Mouse (Mus musculus): ENCODE data around the gene Atp6v1e2. TPM values are rescaled to one million over a fixed set of nuclear protein-coding genes. Genes with fewer than 3 reads are reported as not detected.

Gene Atp6v1e2
- polyA plus RNA-seq, 1 experiment from 2014 or later, result not detected

GRCm38 (mm10) chr17:86957968-86958367 is 10.3 kb upstream of the Atp6v1e2 start:
- H3K9ac ChIP-seq (replicated peaks; ENCODE audit: low read depth, low read length), result no peak overlapping the region
- H3K27ac ChIP-seq (ENCODE audit: low read length), result no peak overlapping the region
- H3K4me1 ChIP-seq (replicated peaks; ENCODE audit: control insufficient read depth, insufficient read depth, low read length), result peaks cover 7% of the 10 kb centered on the region
- H3K27me3 ChIP-seq (replicated peaks; ENCODE audit: control insufficient read depth, insufficient read depth, low read length), result no peaks in the 10 kb centered on the region
- H3K4me3 ChIP-seq (replicated peaks; ENCODE audit: low read length), result no peak overlapping the region
- no peaks in the 10 kb centered on the region for H3K36me3 ChIP-seq (ENCODE audit: control insufficient read depth, insufficient read depth)
- WGBS, result 89% methylated on average over 14 of the region's 14 CpGs
- H3K9me3 ChIP-seq (ENCODE audit: control insufficient read depth, low read length), result no peaks in the 10 kb centered on the region
- no peak overlapping the region for H3K4me2 ChIP-seq (ENCODE audit: low read length)
- ATAC-seq, result no peak

- WGBS, result 91% methylated on average over 5 of the region's 5 CpGs
- no peak for ATAC-seq
- Histone ChIP-seq H3K27ac (ENCODE audit: low read length) (no peak overlapping the region), H3K4me3 (replicated peaks; ENCODE audit: low read length) (no peak overlapping the region), H3K4me1 (replicated peaks; ENCODE audit: control insufficient read depth, insufficient read depth, low read length) (peaks cover 6% of the 10 kb centered on the region), H3K27me3 (replicated peaks; ENCODE audit: control insufficient read depth, insufficient read depth, low read length) (no peaks in the 10 kb centered on the region), H3K9me3 (ENCODE audit: control insufficient read depth, low read length) (no peaks in the 10 kb centered on the region), H3K9ac (replicated peaks; ENCODE audit: low read depth, low read length) (no peak overlapping the region), H3K36me3 (ENCODE audit: control insufficient read depth, insufficient read depth) (no peaks in the 10 kb centered on the region), H3K4me2 (ENCODE audit: low read length) (no peak overlapping the region)
These were observed 9.5 kb upstream of the Atp6v1e2 start for GRCm38 (mm10) chr17:86957239-86957638.

DNA sequence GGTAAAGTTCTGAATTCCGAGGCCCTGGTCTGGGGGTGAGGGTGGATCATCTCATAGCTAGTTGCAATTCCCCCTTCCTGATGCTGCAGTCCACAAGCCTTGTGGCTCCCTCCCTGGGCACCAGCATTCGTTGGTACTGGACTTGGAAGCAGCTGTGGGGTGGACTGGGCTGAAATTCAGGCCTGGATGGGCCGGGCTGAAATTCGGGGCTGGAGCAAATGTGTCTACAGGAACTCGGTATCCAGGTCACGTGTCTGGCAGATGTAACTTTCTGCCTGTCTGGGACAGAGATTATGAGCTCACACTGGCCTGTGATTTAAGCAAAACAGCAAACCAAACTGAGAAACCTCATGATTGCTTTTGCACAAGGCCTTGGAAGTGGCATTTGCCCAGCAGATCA is 1.1 kb upstream of the Atp6v1e2 start:
- 78% methylated on average over 6 of the region's 6 CpGs for WGBS
- H3K4me1 ChIP-seq (replicated peaks; ENCODE audit: control insufficient read depth, insufficient read depth, low read length), result peaks cover 10% of the 10 kb centered on the region

DNA sequence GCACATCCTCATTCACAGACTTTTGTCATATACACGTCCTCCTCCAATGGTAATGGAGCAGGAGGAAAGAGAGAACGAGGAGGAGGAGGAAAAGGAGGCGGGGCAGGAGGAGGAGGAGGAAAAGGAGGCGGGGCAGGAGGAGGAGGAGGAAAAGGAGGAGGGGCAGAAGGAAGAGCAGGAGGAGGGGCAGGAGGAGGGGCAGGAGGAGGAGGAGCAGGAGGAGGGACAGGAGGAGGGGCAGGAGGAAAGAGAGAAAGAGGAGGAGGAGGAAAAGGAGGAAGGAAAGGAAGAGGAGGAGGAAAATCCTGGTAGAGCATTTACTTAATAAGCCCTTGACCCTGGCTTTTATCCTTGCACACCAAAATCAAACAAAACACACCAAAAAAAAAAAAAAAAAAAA is 1.6 kb downstream of the Atp6v1e2 start:
- Histone ChIP-seq H3K27ac (ENCODE audit: low read length) (no peak overlapping the region), H3K36me3 (ENCODE audit: control insufficient read depth, insufficient read depth) (no peaks in the 10 kb centered on the region), H3K4me2 (ENCODE audit: low read length) (no peak overlapping the region), H3K9ac (replicated peaks; ENCODE audit: low read depth, low read length) (no peak overlapping the region), H3K4me3 (replicated peaks; ENCODE audit: low read length) (no peak overlapping the region), H3K27me3 (replicated peaks; ENCODE audit: control insufficient read depth, insufficient read depth, low read length) (no peaks in the 10 kb centered on the region), H3K4me1 (replicated peaks; ENCODE audit: control insufficient read depth, insufficient read depth, low read length) (peaks cover 10% of the 10 kb centered on the region), H3K9me3 (ENCODE audit: control insufficient read depth, low read length) (0 out of 2 replicates have a peak, but pooled peaks cover 3% of the 10 kb centered on the region)
- no peak for ATAC-seq
- WGBS, result 41% methylated on average over 4 of the region's 4 CpGs

More for the DNA sequence above, 1.1 kb upstream of the Atp6v1e2 start:
- Histone ChIP-seq H3K27me3 (replicated peaks; ENCODE audit: control insufficient read depth, insufficient read depth, low read length) (no peaks in the 10 kb centered on the region), H3K4me3 (replicated peaks; ENCODE audit: low read length) (no peak overlapping the region), H3K9ac (replicated peaks; ENCODE audit: low read depth, low read length) (no peak overlapping the region), H3K9me3 (ENCODE audit: control insufficient read depth, low read length) (0 out of 2 replicates have a peak, but pooled peaks cover 3% of the 10 kb centered on the region), H3K27ac (ENCODE audit: low read length) (no peak overlapping the region), H3K36me3 (ENCODE audit: control insufficient read depth, insufficient read depth) (no peaks in the 10 kb centered on the region), H3K4me2 (ENCODE audit: low read length) (no peak overlapping the region)
- no peak for ATAC-seq

DNA sequence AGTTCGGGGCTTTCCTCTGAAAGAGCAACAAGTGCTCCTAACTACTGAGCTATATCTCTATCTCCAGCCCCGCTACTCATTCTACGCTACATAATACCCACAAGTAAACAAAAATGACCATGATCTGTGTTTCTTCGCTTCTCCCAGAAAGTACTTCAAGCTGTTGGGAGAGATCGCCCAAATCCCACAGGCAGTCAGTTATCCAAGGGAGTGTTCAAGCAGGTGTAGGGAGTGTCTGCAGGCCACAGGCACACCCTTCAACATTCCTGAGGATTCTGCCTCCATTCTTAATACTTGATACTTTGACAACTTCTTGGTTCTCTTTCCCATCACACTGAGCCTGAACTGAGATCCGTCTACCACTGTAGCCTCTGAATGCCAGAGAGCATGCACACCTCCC is 4.5 kb downstream of the Atp6v1e2 start:
- H3K4me1 ChIP-seq (replicated peaks; ENCODE audit: control insufficient read depth, insufficient read depth, low read length), result peaks cover 5% of the 10 kb centered on the region; the same call in 1 of the 2 replicates
- H3K4me2 ChIP-seq (ENCODE audit: low read length), result no peak overlapping the region
- H3K27ac ChIP-seq (ENCODE audit: low read length), result no peak overlapping the region
- H3K9ac ChIP-seq (replicated peaks; ENCODE audit: low read depth, low read length), result no peak overlapping the region
- no peaks in the 10 kb centered on the region for H3K36me3 ChIP-seq (ENCODE audit: control insufficient read depth, insufficient read depth)
- no peak for ATAC-seq
- WGBS, result 91% methylated on average over 6 of the region's 6 CpGs
- H3K27me3 ChIP-seq (replicated peaks; ENCODE audit: control insufficient read depth, insufficient read depth, low read length), result no peaks in the 10 kb centered on the region
- H3K9me3 ChIP-seq (ENCODE audit: control insufficient read depth, low read length), result 0 out of 2 replicates have a peak, but pooled peaks cover 3% of the 10 kb centered on the region
- no peak overlapping the region for H3K4me3 ChIP-seq (replicated peaks; ENCODE audit: low read length)

- 73% methylated on average over 6 of the region's 6 CpGs for WGBS
- Histone ChIP-seq H3K9ac (replicated peaks; ENCODE audit: low read depth, low read length) (no peak overlapping the region), H3K9me3 (ENCODE audit: control insufficient read depth, low read length) (0 out of 2 replicates have a peak, but pooled peaks cover 1% of the 10 kb centered on the region), H3K4me1 (replicated peaks; ENCODE audit: control insufficient read depth, insufficient read depth, low read length) (peaks cover 9% of the 10 kb centered on the region), H3K27me3 (replicated peaks; ENCODE audit: control insufficient read depth, insufficient read depth, low read length) (no peaks in the 10 kb centered on the region), H3K36me3 (ENCODE audit: control insufficient read depth, insufficient read depth) (no peaks in the 10 kb centered on the region), H3K4me3 (replicated peaks; ENCODE audit: low read length) (no peak overlapping the region), H3K4me2 (ENCODE audit: low read length) (no peak overlapping the region), H3K27ac (ENCODE audit: low read length) (no peak overlapping the region)
- no peak for ATAC-seq
These were observed 5.6 kb downstream of the Atp6v1e2 start for GRCm38 (mm10) chr17:86942112-86942511.

GRCm38 (mm10) chr17:86938683-86939082 is 9.0 kb downstream of the Atp6v1e2 start:
- Histone ChIP-seq H3K4me1 (replicated peaks; ENCODE audit: control insufficient read depth, insufficient read depth, low read length) (peaks cover 12% of the 10 kb centered on the region), H3K4me3 (replicated peaks; ENCODE audit: low read length) (no peak overlapping the region), H3K36me3 (ENCODE audit: control insufficient read depth, insufficient read depth) (no peaks in the 10 kb centered on the region), H3K9ac (replicated peaks; ENCODE audit: low read depth, low read length) (no peak overlapping the region), H3K4me2 (ENCODE audit: low read length) (no peak overlapping the region), H3K27me3 (replicated peaks; ENCODE audit: control insufficient read depth, insufficient read depth, low read length) (no peaks in the 10 kb centered on the region), H3K9me3 (ENCODE audit: control insufficient read depth, low read length) (no peaks in the 10 kb centered on the region), H3K27ac (ENCODE audit: low read length) (no peak overlapping the region)
- 63% methylated on average over 7 of the region's 7 CpGs for WGBS
- no peak for ATAC-seq

GRCm38 (mm10) chr17:86937497-86938155 is 10.1 kb downstream of the Atp6v1e2 start:
- ATAC-seq, result peak; percentile 81
- peak overlapping the region; percentile 35 for H3K4me3 ChIP-seq (replicated peaks; ENCODE audit: low read length)
- no peaks in the 10 kb centered on the region for H3K9me3 ChIP-seq (ENCODE audit: control insufficient read depth, low read length)
- WGBS, result under 1% methylated on average over 20 of the region's 20 CpGs
- H3K27me3 ChIP-seq (replicated peaks; ENCODE audit: control insufficient read depth, insufficient read depth, low read length), result no peaks in the 10 kb centered on the region
- H3K9ac ChIP-seq (replicated peaks; ENCODE audit: low read depth, low read length), result 0 out of 2 replicates have a peak overlapping the region, but pooled peaks have one; percentile 24
- peak overlapping the region; percentile 59 for H3K4me2 ChIP-seq (ENCODE audit: low read length)
- peaks cover 19% of the 10 kb centered on the region for H3K4me1 ChIP-seq (replicated peaks; ENCODE audit: control insufficient read depth, insufficient read depth, low read length)
- H3K36me3 ChIP-seq (ENCODE audit: control insufficient read depth, insufficient read depth), result no peaks in the 10 kb centered on the region
- H3K27ac ChIP-seq (ENCODE audit: low read length), result peak overlapping the region; percentile 11; the same call in 1 of the 2 replicates

DNA sequence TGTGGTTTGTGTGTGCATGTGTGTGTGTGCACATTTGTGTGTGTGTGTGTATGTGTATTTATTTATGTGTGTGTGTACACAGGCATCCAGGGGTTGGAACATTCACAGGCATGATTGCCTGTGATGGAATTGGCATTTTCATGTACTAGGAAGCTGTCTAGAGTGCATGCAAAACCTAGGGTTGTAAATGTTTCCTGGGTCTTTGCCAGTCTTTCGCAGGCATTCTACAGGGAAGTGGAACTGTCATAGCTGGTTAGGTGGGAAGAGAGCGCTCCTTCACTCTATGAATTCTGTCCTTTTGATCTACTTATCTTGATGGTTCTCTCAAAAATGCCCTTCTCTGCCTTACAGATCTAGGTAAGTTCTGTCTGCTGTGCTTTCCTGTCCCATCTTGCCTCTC is 10.6 kb downstream of the Atp6v1e2 start:
- H3K9ac ChIP-seq (replicated peaks; ENCODE audit: low read depth, low read length), result no peak overlapping the region
- 0 out of 2 replicates have a peak, but pooled peaks have one; percentile 0 for ATAC-seq
- H3K9me3 ChIP-seq (ENCODE audit: control insufficient read depth, low read length), result no peaks in the 10 kb centered on the region
- peaks cover 19% of the 10 kb centered on the region for H3K4me1 ChIP-seq (replicated peaks; ENCODE audit: control insufficient read depth, insufficient read depth, low read length)
- no peak overlapping the region for H3K27ac ChIP-seq (ENCODE audit: low read length)
- H3K27me3 ChIP-seq (replicated peaks; ENCODE audit: control insufficient read depth, insufficient read depth, low read length), result no peaks in the 10 kb centered on the region
- no peaks in the 10 kb centered on the region for H3K36me3 ChIP-seq (ENCODE audit: control insufficient read depth, insufficient read depth)
- peak overlapping the region; percentile 59 for H3K4me2 ChIP-seq (ENCODE audit: low read length)
- no peak overlapping the region for H3K4me3 ChIP-seq (replicated peaks; ENCODE audit: low read length)
- 63% methylated on average over 2 of the region's 2 CpGs for WGBS

Data from forebrain, embryonic 16.5 days (tissue).